Mouse (Mus musculus): ENCODE results near the gene Lrch1.

DNA sequence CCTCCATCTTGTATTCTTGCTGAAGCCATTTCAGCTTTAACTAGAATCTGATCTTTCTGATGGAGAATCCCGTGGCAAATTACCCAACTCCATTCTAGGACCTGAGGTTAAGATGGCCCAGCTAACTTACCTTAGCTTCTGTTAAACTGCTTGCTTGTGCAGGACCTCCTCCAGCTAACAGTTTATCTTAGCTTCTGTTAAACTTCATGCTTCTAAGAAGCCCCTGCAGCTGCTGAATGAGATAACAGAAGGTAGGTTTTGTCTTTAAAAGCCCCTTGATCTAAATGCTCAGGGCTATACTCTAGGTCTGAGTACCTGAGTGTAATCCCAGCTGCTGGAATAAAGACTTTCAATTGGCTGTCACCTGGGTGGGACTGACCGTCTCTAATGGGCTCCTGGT is 17.9 kb downstream of the Lrch1 start:
- TF ChIP-seq USF1 (IDR thresholded peaks at IDR 0.05; ENCODE audit: low read depth) (no peak), REST (IDR thresholded peaks at IDR 0.05; ENCODE audit: insufficient read depth, insufficient read length) (no peak), POLR2AphosphoS2 (IDR thresholded peaks at IDR 0.05; ENCODE audit: insufficient read length, low read depth) (no peak), POLR2A (IDR thresholded peaks at IDR 0.05; ENCODE audit: insufficient read length, low read depth) (no peak), MAX (IDR thresholded peaks at IDR 0.05; ENCODE audit: low read depth) (no peak), TCF3 (IDR thresholded peaks at IDR 0.05; ENCODE audit: insufficient read length, low read depth) (no peak), CEBPB (IDR thresholded peaks at IDR 0.05; ENCODE audit: insufficient read depth, poor library complexity, severe bottlenecking) (no peak), E2F4 (IDR thresholded peaks at IDR 0.05; ENCODE audit: insufficient read depth) (no peak), MYOG (IDR thresholded peaks at IDR 0.05; ENCODE audit: control insufficient read depth in 1 of 3, insufficient read depth in 1 of 3, insufficient read length in 2 of 3, low read depth in 2 of 3) (no peak), SRF (IDR thresholded peaks at IDR 0.05; ENCODE audit: control insufficient read depth, insufficient read length, low read depth) (no peak)
